Mouse (Mus musculus) megakaryocyte-erythroid progenitor cell, adult 5-6 weeks (primary cell): ENCODE data around the gene Nfam1. TPM values are rescaled to one million over a fixed set of nuclear protein-coding genes. Genes with fewer than 3 reads are reported as not detected.

Experiments used
- ATAC-seq: replicated peaks from 2 replicates; pipeline ENCODE4 v1.8.0; 2016; ENCODE audit warnings: mild to moderate bottlenecking, inconsistent platforms; ENCODE audit not compliant: severe bottlenecking, poor library complexity, low FRiP score, low TSS enrichment
- total RNA-seq, 2 experiments: library from RNA; stranded (forward) in 1 of 2; stranded (reverse) in 1 of 2; fragments of 200-1000, 215-1000 nt in 1 of 2; fragments of >200 nt in 1 of 2; fragmentation: Nextera tagmentation in 1 of 2; gene quantifications; 2 replicates each; pipeline ENCODE4 v1.2.3; 2014 to 2017

The Nfam1 gene
- total RNA-seq, 2 experiments from 2014 or later, result 2.7 to 4.1 TPM

- no peak for ATAC-seq
Observed at GRCm38 (mm10) chr15:83042655-83043361, 9.7 kb upstream of the Nfam1 start.

DNA sequence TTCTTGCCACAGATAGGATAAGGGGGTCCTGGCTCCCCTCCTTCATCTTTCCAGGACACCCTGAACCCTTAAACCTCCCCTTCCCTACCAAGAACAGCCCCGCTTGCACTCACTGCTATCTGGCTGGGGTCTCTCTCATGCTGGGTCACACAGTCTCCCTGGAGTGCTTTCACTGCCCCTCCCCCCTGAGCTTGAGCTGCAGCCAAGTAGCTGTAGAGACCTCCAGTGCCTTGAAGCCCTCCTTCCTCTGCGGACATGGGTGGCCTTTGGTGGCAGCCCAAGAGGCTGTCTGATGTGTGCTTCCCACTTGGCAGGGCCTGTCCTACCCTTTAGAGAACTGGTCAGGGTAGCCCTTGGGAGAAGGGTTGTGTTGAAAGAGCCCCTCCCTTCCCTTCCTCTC lies 7.0 kb upstream of the Nfam1 start:
- no peak for ATAC-seq

GRCm38 (mm10) chr15:83038812-83039211 lies 5.7 kb upstream of the Nfam1 start:
- no peak for ATAC-seq

GRCm38 (mm10) chr15:83037755-83038483 lies 4.8 kb upstream of the Nfam1 start:
- peak; percentile 70 for ATAC-seq

DNA sequence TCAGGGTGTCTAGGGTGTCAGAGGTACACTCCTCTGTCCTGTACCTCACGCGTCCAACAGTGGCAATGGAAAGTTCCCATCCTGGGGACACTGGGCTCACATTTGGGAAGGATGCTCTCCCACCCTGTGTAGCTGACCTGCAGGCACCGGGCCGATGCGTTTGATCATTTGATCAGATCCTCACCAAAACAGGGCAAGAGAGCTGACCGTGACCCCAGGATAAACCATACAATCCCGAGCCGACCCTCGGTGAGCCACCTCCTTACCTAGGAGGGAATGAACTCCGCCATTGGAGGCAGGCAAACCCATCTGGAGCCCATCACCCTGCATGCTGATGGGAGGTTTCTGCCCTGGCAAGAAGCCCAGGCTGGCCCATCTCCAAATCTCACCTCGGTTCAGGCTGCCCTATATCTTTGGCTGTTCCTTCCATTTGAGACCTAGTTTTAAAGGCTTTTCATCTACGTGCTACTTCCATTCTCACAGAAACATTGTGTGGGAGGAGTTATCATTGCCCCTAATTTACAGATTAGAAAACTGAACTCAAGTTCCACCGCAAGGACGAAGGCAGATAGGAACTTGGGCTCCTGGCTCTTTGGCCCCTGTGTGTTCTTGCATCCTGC lies 3.9 kb upstream of the Nfam1 start:
- peak; percentile 53 for ATAC-seq

DNA sequence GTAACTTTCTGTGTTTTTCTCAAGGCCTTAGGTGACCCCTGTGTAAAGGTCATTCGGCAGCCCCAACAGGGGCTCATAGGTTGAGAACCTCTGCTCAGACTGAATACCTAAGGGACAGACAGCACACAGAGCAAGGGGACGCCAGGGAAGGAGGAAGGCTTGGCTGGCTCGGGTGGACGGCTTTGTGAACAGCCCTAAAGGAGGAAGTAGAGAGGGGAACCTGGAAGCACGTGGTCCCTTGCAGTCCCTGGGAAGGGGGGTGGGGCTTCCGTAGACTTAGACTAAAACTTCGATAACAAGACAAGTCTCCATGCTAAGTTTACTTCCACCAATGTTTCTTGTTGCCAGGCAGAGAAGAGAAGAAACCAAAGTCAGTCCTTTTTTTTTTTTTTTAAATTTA lies 3.0 kb upstream of the Nfam1 start:
- ATAC-seq, result no peak

GRCm38 (mm10) chr15:83034275-83034977 lies 1.3 kb upstream of the Nfam1 start:
- no peak for ATAC-seq

- no peak for ATAC-seq
Observed at GRCm38 (mm10) chr15:83030884-83031283, 2.2 kb downstream of the Nfam1 start.

- no peak for ATAC-seq
Observed at GRCm38 (mm10) chr15:83029725-83030718, 3.1 kb downstream of the Nfam1 start.

DNA sequence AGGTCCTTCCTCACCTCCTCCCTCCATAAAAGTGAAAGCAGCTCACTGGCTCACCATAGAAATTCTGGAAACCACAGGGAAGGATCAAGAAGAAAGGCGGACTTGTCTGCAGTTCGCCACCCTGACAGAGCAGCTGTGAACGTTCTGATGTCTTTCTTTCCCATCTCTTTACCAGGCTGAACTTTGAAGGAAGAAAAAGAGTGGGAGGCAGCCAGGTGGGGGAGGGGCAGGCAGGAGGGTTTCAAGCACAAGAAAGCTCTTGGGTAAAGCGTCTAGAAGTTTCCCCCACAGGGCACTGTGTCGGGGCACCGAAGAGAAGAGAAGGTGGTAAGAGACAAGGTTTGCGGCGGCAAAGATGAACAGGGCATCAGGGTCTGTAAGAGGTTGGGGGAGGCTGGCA lies 7.0 kb downstream of the Nfam1 start:
- no peak for ATAC-seq

- ATAC-seq, result no peak
Observed at GRCm38 (mm10) chr15:83025041-83025760, 7.9 kb downstream of the Nfam1 start.

GRCm38 (mm10) chr15:83022947-83023346 lies 10.2 kb downstream of the Nfam1 start:
- ATAC-seq, result no peak

DNA sequence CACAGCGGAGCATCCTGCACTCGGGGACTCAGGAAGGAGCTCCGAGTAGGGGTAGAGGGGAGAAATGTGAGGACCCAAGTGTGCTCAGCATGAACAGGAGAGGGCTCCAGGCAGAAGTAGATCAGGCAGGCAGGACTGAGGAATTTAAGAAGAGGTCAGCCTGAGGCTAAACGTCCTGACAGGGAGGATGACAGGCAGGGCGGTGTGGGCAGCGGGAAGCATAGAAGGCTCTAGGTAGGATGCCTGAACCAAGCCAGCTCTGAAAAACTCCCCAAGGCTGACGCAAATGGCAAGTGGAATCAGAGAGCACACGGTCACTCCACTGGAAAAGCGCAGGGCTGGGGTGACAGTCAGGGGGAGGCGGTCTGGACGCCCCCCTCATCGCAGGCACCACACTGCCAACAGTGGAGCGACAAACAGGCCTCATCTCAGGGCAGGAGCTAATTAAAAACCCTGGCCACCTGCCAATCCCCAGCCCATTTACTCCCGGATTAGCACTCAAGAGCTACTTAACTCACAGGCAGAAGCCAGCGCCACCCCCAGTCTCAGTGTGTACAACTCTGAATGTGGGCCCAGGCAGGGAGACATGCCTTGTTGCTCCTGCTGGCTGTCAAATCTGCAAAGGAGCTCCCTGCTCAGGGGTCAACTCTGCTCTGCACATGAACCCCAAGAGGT lies 22.0 kb downstream of the Nfam1 start:
- no peak for ATAC-seq

DNA sequence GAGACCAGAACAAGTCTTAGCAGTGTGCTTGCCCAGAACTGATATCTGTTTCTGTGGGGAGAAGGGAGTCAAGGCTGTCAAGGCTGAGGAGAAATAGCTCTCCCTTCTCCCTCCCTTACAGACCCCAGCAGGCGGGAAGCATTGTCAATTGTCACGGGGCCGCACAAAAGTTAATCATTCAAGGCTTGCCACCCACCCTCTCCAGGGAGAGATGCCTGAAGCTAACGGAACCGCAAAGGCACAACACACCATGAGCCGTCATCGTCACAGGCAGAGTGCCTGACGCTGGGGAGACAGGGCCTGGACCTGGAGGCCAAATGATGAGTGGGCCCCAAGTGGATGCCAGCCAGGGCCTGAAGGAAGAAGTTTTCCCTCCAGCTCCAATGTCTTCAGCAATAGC lies 22.7 kb downstream of the Nfam1 start:
- no peak for ATAC-seq

DNA sequence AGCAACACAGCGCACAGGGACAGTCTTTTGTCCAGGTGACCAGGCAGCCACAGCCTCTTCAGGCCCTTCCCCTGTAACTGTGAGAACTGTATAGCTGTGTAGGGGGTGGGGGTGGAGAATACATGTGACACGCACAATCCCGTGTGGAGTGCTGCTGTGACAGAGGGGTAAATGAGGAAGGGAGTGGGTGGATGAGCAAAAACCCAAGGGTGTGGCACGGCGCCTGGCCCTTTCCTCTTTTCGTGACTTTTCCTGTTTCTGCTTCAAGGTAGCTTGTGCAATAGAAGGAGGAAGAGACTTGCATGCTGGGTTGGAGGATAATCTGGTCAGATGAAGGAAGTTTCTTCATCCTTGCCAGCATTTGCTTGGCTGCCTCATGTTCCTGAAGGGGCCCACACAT lies 23.6 kb downstream of the Nfam1 start:
- ATAC-seq, result no peak

GRCm38 (mm10) chr15:83008761-83009423 lies 24.2 kb downstream of the Nfam1 start:
- ATAC-seq, result no peak

DNA sequence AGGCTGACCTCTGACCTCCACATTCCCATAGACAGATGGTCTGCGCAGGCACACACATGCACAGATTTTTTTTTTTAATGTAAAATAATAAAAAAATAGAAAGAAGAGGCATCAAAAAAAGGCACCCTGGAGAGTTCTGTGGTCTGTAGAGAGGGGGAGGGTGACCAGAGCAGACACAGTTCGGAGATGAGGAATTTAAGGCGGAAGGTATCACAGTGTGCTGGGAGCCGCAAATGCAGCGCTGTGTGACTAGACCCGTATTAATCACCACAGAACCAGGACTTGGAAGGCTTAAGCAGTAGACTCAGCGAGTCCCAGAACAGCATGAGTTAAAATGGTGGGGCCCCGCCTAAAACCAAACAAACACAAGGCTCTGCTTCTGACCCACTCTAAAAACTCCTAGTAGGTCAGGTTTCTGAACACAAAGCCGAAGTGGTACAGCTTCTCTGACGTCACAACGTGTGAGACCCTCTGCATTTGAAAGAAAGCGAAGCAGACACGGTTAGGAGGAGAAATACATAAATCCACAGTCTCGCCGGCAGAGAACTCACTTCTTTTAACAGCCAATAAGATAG lies 25.7 kb downstream of the Nfam1 start:
- ATAC-seq, result no peak
